Mouse (Mus musculus) heart, adult 2 months (tissue): ENCODE data around the gene Omt2b.

Experiments used
- CTCF ChIP-seq: fragments of 200-600 bp; IDR thresholded peaks from 2 replicates; pipeline ENCODE4 v1.8.1; 2022; ENCODE audit warnings: antibody characterized with exemption, mild to moderate bottlenecking, moderate library complexity
- EP300 ChIP-seq: fragments of 200-500 bp; IDR thresholded peaks from 2 replicates; pipeline ENCODE4 v1.6.1; 2011; ENCODE audit warnings: low read depth, low read length, control low read depth; ENCODE audit not compliant: insufficient read depth
- POLR2A ChIP-seq: fragments of 200-500 bp; IDR thresholded peaks from 2 replicates; pipeline ENCODE4 v1.6.1; 2011; ENCODE audit warnings: mild to moderate bottlenecking, low read depth, low read length, control low read depth; ENCODE audit not compliant: insufficient read depth

GRCm38 (mm10) chr9:78372827-78373504 lies 45.6 kb downstream of the Omt2b start:
- TF ChIP-seq CTCF = no peak
- no peak for TF ChIP-seq EP300
- TF ChIP-seq POLR2A = no peak
